Mouse (Mus musculus) liver, postnatal 0 days (tissue): ENCODE measurements around the gene Gjb1.

ENCODE experiments used
- CTCF ChIP-seq: sonication (generic); IDR thresholded peaks from 2 replicates; pipeline ENCODE4 v1.5.1; 2016; ENCODE audit warnings: antibody characterized with exemption, low read depth
- EP300 ChIP-seq: IDR thresholded peaks from 2 replicates; pipeline ENCODE4 v1.6.1; 2016; ENCODE audit warnings: antibody characterized with exemption, low read depth, mild to moderate bottlenecking

GRCm38 (mm10) chrX:101420700-101421095, 44.5 kb downstream of the Gjb1 start, which contains the start of gene Zmym3:
- TF ChIP-seq CTCF (no peak), EP300 (no peak)
